Mouse (Mus musculus) cerebellum, adult 18-20 months (tissue): Measurements from ENCODE around the gene Edem1.

Experiments
- DNase-seq, 2 experiments: peaks; one replicate each; pipeline ENCODE4 v3.0.0; 2021

The Edem1 gene

GRCm38 (mm10) chr6:108880368-108881013 lies 52.0 kb downstream of the Edem1 start:
- no peak for DNase-seq

- no peak for DNase-seq
Measured at GRCm38 (mm10) chr6:108881074-108881473, 52.6 kb downstream of the Edem1 start.

GRCm38 (mm10) chr6:108883826-108884225 lies 55.4 kb downstream of the Edem1 start:
- DNase-seq: no peak

- no peak for DNase-seq
Measured at GRCm38 (mm10) chr6:108884603-108885002, 56.2 kb downstream of the Edem1 start.

- no peak for DNase-seq
Measured at GRCm38 (mm10) chr6:108886346-108886745, 57.9 kb downstream of the Edem1 start.

- DNase-seq: no peak
Measured at GRCm38 (mm10) chr6:108892589-108892988, 64.1 kb downstream of the Edem1 start.

- DNase-seq: no peak
Measured at GRCm38 (mm10) chr6:108895129-108895528, 66.7 kb downstream of the Edem1 start.

GRCm38 (mm10) chr6:108895976-108896375 lies 67.5 kb downstream of the Edem1 start:
- no peak for DNase-seq

GRCm38 (mm10) chr6:108896525-108897087 lies 68.2 kb downstream of the Edem1 start:
- DNase-seq: no peak

- DNase-seq: no peak
Measured at GRCm38 (mm10) chr6:108899231-108899630, 70.8 kb downstream of the Edem1 start.

- no peak for DNase-seq
Measured at GRCm38 (mm10) chr6:108902124-108902523, 73.7 kb downstream of the Edem1 start.

GRCm38 (mm10) chr6:108903280-108903679 lies 74.8 kb downstream of the Edem1 start:
- DNase-seq: no peak

GRCm38 (mm10) chr6:108906539-108906938 lies 78.1 kb downstream of the Edem1 start:
- DNase-seq: no peak
